Mouse (Mus musculus) erythroblast, embryonic 14.5 days (primary cell): ENCODE data around the gene Filip1l.

Experiments used
- GATA1 ChIP-seq: IDR thresholded peaks from 2 replicates; pipeline ENCODE4 v1.6.1; 2012; ENCODE audit warnings: low read length, inconsistent platforms, mixed read lengths
- TAL1 ChIP-seq: IDR thresholded peaks from 3 replicates; pipeline ENCODE4 v1.6.1; 2012; ENCODE audit warnings: low read length, inconsistent platforms, mixed read lengths

- TF ChIP-seq GATA1 = no peak
- TF ChIP-seq TAL1 = no peak
Measured at GRCm38 (mm10) chr16:57336770-57337423, 16.0 kb upstream of the Filip1l start.
